Mouse (Mus musculus): ENCODE results near the gene Amy2a4. TPM values are rescaled to one million over a fixed set of nuclear protein-coding genes. Genes with fewer than 3 reads are reported as not detected.
"Not testable (repeated sequence)": the region's sequence is repeated elsewhere in the genome, so short reads cannot be mapped to it uniquely, and the experiment has no call there.

Gene Amy2a4
- not detected in 2 replicates for polyA plus RNA-seq (2016; fragmentation: Nextera tagmentation; extraction: Ambion mirVana)

DNA sequence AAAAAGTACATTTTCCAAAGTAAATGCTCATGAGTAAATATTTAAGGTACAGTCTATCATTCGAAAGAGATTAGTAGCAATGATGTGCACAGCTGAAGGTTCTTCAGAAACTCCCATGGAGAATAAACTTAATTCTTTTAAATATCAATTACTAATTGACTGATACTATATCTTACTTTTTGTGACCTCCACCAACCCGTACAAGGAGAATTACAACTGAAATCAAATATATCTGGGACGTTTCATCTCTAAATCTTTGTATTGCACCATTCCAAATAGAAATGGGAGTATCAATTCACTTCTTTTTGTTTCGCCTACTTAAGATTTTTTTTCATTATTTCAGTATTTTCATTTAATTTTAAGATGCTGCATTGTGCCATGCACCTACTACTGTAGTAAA, at the start of gene Amy2a4:
Amy2a4 (minus strand) TSS at position 101 of the 400 bp plus-strand sequence.
- WGBS: no CpG with 5 or more reads among the region's 4 CpGs
- not testable (repeated sequence) for H3K4me1 ChIP-seq; H3K36me3 ChIP-seq (replicated peaks); H3K4me3 ChIP-seq; H3K27me3 ChIP-seq (ENCODE audit: poor library complexity, severe bottlenecking); H3K27ac ChIP-seq; H3K9me3 ChIP-seq; DNase-seq (ENCODE audit: extremely low spot score, low spot score)

GRCm38 (mm10) chr3:113323952-113324351, 32.7 kb upstream of the Amy2a4 start, which contains the start of gene Amy2a3:
Gene Amy2a3 (minus strand): TSS chr3:113324052.
- not testable (repeated sequence) for H3K36me3 ChIP-seq (replicated peaks); DNase-seq (ENCODE audit: extremely low spot score, low spot score); H3K27ac ChIP-seq; H3K4me1 ChIP-seq; H3K9me3 ChIP-seq; H3K4me3 ChIP-seq; H3K27me3 ChIP-seq (ENCODE audit: poor library complexity, severe bottlenecking)
- no CpG with 5 or more reads among the region's 4 CpGs for WGBS

GRCm38 (mm10) chr3:113312937-113313336, 21.7 kb upstream of the Amy2a4 start:
- not testable (repeated sequence) for H3K4me1 ChIP-seq; H3K27me3 ChIP-seq (ENCODE audit: poor library complexity, severe bottlenecking); H3K36me3 ChIP-seq (replicated peaks); DNase-seq (ENCODE audit: extremely low spot score, low spot score); H3K27ac ChIP-seq; H3K9me3 ChIP-seq; H3K4me3 ChIP-seq
- no CpG with 5 or more reads among the region's 3 CpGs for WGBS

DNA sequence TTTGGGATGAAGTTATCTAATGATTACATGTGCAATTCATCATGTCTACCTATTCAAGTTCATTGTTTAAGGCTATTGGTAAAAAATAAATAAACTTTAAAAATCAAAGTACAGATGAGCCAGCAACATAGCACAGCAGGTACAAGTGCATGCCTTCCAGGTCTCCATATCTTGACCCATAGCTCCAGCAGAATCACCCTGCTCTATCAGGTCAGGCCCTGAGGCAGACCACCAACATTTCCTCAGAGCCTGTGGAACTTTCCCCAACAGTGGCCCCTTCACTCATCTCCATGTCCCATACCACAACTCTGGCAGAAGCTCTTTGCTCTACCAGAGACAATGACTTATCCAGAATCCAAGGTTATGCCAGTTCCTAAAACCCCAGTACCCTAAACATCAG, 11.0 kb downstream of the Amy2a4 start:
- H3K4me3 ChIP-seq; DNase-seq (ENCODE audit: extremely low spot score, low spot score); H3K36me3 ChIP-seq (replicated peaks); H3K4me1 ChIP-seq; H3K27ac ChIP-seq; H3K27me3 ChIP-seq (ENCODE audit: poor library complexity, severe bottlenecking); H3K9me3 ChIP-seq: not testable (repeated sequence)

DNA sequence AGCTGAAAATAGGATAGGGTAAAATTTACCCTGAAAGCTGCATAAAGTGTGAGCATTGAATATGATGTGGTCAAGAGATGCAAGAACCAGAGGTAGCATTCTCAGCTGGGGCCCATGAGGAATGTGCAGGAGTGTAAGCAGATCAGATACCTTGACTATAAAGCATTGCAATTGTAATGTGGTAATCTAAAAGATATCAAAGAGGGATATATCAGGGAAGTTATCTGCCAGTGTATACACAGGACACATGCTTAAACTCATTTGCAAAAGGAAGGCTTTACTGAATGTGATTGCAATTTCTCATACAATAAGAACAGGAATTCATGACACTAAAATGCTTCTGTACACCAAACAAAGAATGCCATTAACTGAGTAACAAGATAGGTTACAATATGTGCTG, 11.7 kb downstream of the Amy2a4 start:
- not testable (repeated sequence) for H3K27me3 ChIP-seq (ENCODE audit: poor library complexity, severe bottlenecking); H3K36me3 ChIP-seq (replicated peaks); H3K27ac ChIP-seq; H3K4me3 ChIP-seq; H3K4me1 ChIP-seq; H3K9me3 ChIP-seq; DNase-seq (ENCODE audit: extremely low spot score, low spot score)

- not testable (repeated sequence) for H3K27me3 ChIP-seq (ENCODE audit: poor library complexity, severe bottlenecking); H3K4me1 ChIP-seq; H3K4me3 ChIP-seq; DNase-seq (ENCODE audit: extremely low spot score, low spot score); H3K36me3 ChIP-seq (replicated peaks); H3K27ac ChIP-seq; H3K9me3 ChIP-seq
- no CpG with 5 or more reads among the region's 4 CpGs for WGBS
Measured at GRCm38 (mm10) chr3:113258737-113259136, 32.5 kb downstream of the Amy2a4 start, which contains the start of gene Amy2a5. Gene Amy2a5 (minus strand): TSS chr3:113258837.

Other genes with a start within 250 kb of the Amy2a4 start
- gene Amy2a5, start 32.6 kb downstream of the Amy2a4 start, polyA plus RNA-seq (2016; fragmentation: Nextera tagmentation; extraction: Ambion mirVana): not detected in 2 replicates
- not detected in 2 replicates for gene Amy2a3, start 32.6 kb upstream of the Amy2a4 start, polyA plus RNA-seq (2016; fragmentation: Nextera tagmentation; extraction: Ambion mirVana)
- not detected in 2 replicates for gene Amy2a2, start 65.2 kb upstream of the Amy2a4 start, polyA plus RNA-seq (2016; fragmentation: Nextera tagmentation; extraction: Ambion mirVana)
- not detected in 2 replicates for gene Amy2a1, start 241.0 kb upstream of the Amy2a4 start, polyA plus RNA-seq (2016; fragmentation: Nextera tagmentation; extraction: Ambion mirVana)

All from forebrain, embryonic 10.5 days (tissue).